Mouse (Mus musculus) retina, postnatal 7 days (tissue): Measurements from ENCODE around the gene Olfr815.
"Not testable (repeated sequence)": the region's sequence is repeated elsewhere in the genome, so short reads cannot be mapped to it uniquely, and the experiment has no call there.

Source experiments
- DNase-seq: peaks from one replicate; pipeline ENCODE4 v3.0.0-alpha.2; 2012; ENCODE audit warnings: low read depth, low spot score

The Olfr815 gene

DNA sequence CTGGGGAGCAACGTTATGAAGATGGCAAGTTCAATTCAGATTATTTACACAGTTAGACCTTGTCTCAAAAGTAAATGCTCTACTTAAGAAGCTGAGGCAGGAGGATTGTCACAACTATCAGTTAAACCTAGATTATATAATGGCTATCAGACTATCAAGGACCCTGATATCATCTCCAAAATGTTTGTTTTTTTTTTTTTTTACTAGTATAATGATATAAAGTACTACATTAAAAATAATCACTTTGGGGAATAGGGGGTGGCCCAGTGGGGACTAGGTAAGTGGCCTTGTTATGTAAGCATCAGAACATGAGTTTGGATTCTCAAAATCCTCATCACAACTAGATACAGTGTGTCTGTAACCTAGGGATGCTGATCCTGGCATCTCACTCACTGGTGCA is at the start of gene Olfr815:
TSS of gene Olfr815 (minus strand) at position 101 of the 400 bp plus-strand sequence.
- not testable (repeated sequence) for DNase-seq

GRCm38 (mm10) chr10:129949000-129949399 is 43.3 kb upstream of the Olfr815 start, which contains the start of gene Olfr818:
Gene Olfr818, minus strand, starts transcription at chr10:129949100.
- no peak for DNase-seq

- DNase-seq, result no peak
Measured at GRCm38 (mm10) chr10:129915497-129915896, 9.8 kb upstream of the Olfr815 start, which contains the start of gene Olfr816. Gene Olfr816, minus strand, starts transcription at chr10:129915597.

GRCm38 (mm10) chr10:129885934-129886333 is 19.7 kb downstream of the Olfr815 start:
- no peak for DNase-seq

DNA sequence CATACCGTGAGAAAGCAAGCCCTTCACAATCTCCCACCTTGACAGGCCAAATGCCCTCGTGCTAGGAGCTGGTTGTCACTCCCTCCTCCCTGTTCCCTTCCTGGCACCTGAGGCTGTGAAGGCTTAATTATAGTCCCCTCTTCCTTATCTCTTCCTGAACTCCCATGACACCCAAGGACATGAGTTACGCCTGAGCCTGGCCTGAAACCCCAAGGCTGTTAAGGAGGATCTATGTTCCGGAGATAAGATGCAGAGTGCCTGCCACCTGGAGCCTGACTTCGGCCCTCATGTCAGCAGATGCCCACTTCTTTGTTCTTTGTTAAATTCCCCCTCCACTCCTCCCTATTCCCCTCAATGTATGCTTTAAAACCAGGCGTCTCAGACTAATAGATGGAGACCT is 20.2 kb downstream of the Olfr815 start:
- DNase-seq, result not testable (repeated sequence)

DNA sequence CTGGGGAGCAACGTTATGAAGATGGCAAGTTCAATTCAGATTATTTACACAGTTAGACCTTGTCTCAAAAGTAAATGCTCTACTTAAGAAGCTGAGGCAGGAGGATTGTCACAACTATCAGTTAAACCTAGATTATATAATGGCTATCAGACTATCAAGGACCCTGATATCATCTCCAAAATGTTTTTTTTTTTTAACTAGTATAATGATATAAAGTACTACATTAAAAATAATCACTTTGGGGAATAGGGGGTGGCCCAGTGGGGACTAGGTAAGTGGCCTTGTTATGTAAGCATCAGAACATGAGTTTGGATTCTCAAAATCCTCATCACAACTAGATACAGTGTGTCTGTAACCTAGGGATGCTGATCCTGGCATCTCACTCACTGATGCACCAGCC is 25.9 kb downstream of the Olfr815 start, which contains the start of gene Olfr814:
TSS of gene Olfr814 (minus strand) at position 101 of the 400 bp plus-strand sequence.
- DNase-seq, result not testable (repeated sequence)

- no peak for DNase-seq
Measured at GRCm38 (mm10) chr10:129855067-129855466, 50.6 kb downstream of the Olfr815 start, which contains the start of gene Olfr813. Gene Olfr813, plus strand, starts transcription at chr10:129855367.
